ENCODE assay signal across 17 mouse cellular contexts in the genomic region with DNA sequence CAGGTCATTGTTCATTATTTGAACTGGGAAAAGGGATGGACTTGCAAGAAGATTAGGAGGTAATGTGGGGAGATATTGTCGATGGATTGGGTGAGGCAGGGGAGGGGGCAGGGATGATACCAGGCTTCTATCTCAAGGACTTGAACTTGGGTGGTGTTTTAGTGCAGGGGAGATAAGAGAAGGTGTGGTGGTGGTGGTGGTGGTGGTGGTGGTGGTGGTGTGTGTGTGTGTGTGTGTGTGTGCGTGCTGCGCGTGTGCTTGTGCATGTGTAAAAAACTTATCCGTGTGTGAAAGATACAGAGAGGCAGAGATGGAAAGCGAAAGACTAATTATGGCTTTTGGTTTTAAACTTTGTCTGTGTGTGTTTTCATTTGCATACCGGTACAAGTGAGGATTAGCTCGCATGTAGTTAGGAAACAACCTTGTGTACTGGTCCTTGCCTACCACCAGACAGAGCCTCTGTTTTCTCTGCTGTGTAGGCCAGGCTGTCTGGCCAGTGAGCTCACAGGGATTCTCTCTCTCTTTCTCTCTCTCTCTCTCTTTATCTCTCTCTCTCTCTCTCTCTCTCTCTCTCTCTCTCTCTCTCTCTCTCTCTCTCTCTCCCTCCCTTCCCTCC.
"Had no signal": no experiment of that assay in that cellular context is flagged by ENCODE, and none has a peak within 500 bp of the region (broad histone marks: within the 10 kb centered on the region; RNA-seq: fewer than 3 reads in every experiment).

No protein-coding gene starts in this region.

- H3K27me3 ChIP-seq: kidney, embryonic 15.5 days; liver, embryonic 15.5 days; midbrain, embryonic 12.5 days; midbrain, embryonic 15.5 days; neural tube, embryonic 12.5 days; neural tube, embryonic 15.5 days had no signal

- DNase-seq: kidney, adult 2 months; kidney, postnatal 10 days; kidney, postnatal 36 days; layer of hippocampus, postnatal 36 days; lung, adult 2 months; retina, postnatal 1 day; thymus, adult 2 months; thymus, postnatal 25 days had no signal

- H3K9me3 ChIP-seq: kidney, embryonic 15.5 days; liver, embryonic 15.5 days; midbrain, embryonic 12.5 days; midbrain, embryonic 15.5 days; neural tube, embryonic 12.5 days; neural tube, embryonic 15.5 days had no signal

- H3K4me1 ChIP-seq: kidney, embryonic 15.5 days; liver, embryonic 15.5 days; midbrain, embryonic 12.5 days; midbrain, embryonic 15.5 days; neural tube, embryonic 12.5 days; neural tube, embryonic 15.5 days had no signal

- ATAC-seq: midbrain, embryonic 15.5 days had no signal

- H3K9ac ChIP-seq: kidney, embryonic 15.5 days; liver, embryonic 15.5 days; midbrain, embryonic 12.5 days; midbrain, embryonic 15.5 days; neural tube, embryonic 12.5 days; neural tube, embryonic 15.5 days had no signal

- H3K4me3 ChIP-seq: kidney, embryonic 15.5 days; left cerebral cortex, adult 2 months; liver, embryonic 15.5 days; midbrain, embryonic 12.5 days; midbrain, embryonic 15.5 days; neural tube, embryonic 12.5 days; neural tube, embryonic 15.5 days had no signal

- H3K36me3 ChIP-seq: kidney, embryonic 15.5 days; liver, embryonic 15.5 days; midbrain, embryonic 12.5 days; midbrain, embryonic 15.5 days; neural tube, embryonic 12.5 days; neural tube, embryonic 15.5 days had no signal

- H3K4me2 ChIP-seq: kidney, embryonic 15.5 days; liver, embryonic 15.5 days; midbrain, embryonic 12.5 days; midbrain, embryonic 15.5 days; neural tube, embryonic 12.5 days; neural tube, embryonic 15.5 days had no signal

- H3K27ac ChIP-seq: kidney, embryonic 15.5 days; left cerebral cortex, adult 2 months; liver, embryonic 15.5 days; macrophage; midbrain, embryonic 12.5 days; midbrain, embryonic 15.5 days; neural tube, embryonic 12.5 days; neural tube, embryonic 15.5 days; stomach, postnatal 0 days had no signal
